Mouse (Mus musculus) kidney, postnatal 0 days (tissue): Measurements from ENCODE around the gene Dlgap4. TPM values are rescaled to one million over a fixed set of nuclear protein-coding genes. Genes with fewer than 3 reads are reported as not detected.

Experiments used
- ATAC-seq: fragments of 200-750 bp; cut with Nextera tagmentation; replicated peaks from 2 replicates; pipeline ENCODE4 v1.8.0; 2017; ENCODE audit warnings: low read depth, moderate number of reproducible peaks, moderate TSS enrichment, moderate library complexity; ENCODE audit not compliant: low FRiP score
- DNase-seq: peaks from one replicate; pipeline ENCODE4 v3.0.0-alpha.2; 2016; ENCODE audit warnings: low spot score
- H3K27ac ChIP-seq: fragments of 300-500 bp; sonication (generic); 2 replicates; pipeline ENCODE4 v1.5.1; 2014; ENCODE audit warnings: mild to moderate bottlenecking
- H3K27me3 ChIP-seq: fragments of 300-500 bp; sonication (generic); 2 replicates; pipeline ENCODE4 v1.6.1; 2014; ENCODE audit warnings: low read length, mixed read lengths; ENCODE audit not compliant: insufficient read depth
- H3K36me3 ChIP-seq: fragments of 300-500 bp; sonication (generic); 2 replicates; pipeline ENCODE4 v1.6.1; 2014; ENCODE audit warnings: low read length, mixed read lengths; ENCODE audit not compliant: insufficient read depth
- H3K4me1 ChIP-seq: fragments of 300-500 bp; sonication (generic); replicated peaks from 2 replicates; pipeline ENCODE4 v1.6.1; 2014; ENCODE audit warnings: antibody characterized with exemption, low read length, mixed read lengths; ENCODE audit not compliant: insufficient read depth
- H3K4me2 ChIP-seq: fragments of 300-500 bp; sonication (generic); 2 replicates; pipeline ENCODE4 v1.6.1; 2014; ENCODE audit warnings: mild to moderate bottlenecking, low read length, moderate library complexity, mixed read lengths
- H3K4me3 ChIP-seq: fragments of 300-500 bp; sonication (generic); replicated peaks from 2 replicates; pipeline ENCODE4 v1.5.1; 2014; ENCODE audit warnings: low read depth, low read length
- H3K9ac ChIP-seq: fragments of 300-500 bp; sonication (generic); 2 replicates; pipeline ENCODE4 v1.6.1; 2014; ENCODE audit warnings: low read depth, low read length
- H3K9me3 ChIP-seq: fragments of 300-500 bp; sonication (generic); replicated peaks from 2 replicates; pipeline ENCODE4 v1.6.1; 2016; ENCODE audit warnings: low read length, inconsistent platforms, mixed read lengths
- CTCF ChIP-seq: IDR thresholded peaks from 2 replicates; pipeline ENCODE4 v1.5.1; 2016; ENCODE audit warnings: antibody characterized with exemption, low read depth, mild to moderate bottlenecking, moderate library complexity
- WGBS: fragments of 180-500 bp; shearing (Covaris S2); extraction: QIAGEN DNeasy Blood & Tissue Kit; methylation state at CpG from one replicate; pipeline ENCODE4 v1.1.7; 2014; 5-methylcytosine and 5-hydroxymethylcytosine counted together
- polyA plus RNA-seq: library from polyadenylated mRNA; unstranded; fragments of >200 nt; fragmentation: Nextera tagmentation; extraction: Ambion mirVana; gene quantifications from 2 replicates; pipeline ENCODE4 v1.2.1, GENCODE M21; 2015

Gene Dlgap4
- polyA plus RNA-seq, 1 experiment from 2014 or later: 61.1 TPM

DNA sequence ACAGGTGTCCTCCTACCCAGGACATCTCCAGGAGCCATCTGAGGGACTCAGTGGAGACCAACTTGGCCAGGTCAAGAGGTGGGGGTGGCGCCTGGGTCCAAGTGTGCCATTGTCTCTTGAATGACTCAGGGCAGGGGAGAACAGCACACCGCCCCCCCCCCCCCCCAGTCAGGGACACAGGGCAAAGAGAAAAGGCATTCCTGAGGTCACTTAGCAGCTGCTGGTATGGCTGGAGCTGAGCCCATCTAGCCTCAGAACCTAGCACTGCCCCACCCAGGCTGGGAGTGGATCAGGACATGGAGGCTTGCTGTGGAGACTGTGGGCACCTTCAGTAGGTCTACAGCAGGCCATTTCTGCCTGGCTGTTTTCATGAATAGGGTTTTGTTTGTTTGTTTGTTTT, 9.7 kb downstream of the Dlgap4 start:
- no peak for DNase-seq

DNA sequence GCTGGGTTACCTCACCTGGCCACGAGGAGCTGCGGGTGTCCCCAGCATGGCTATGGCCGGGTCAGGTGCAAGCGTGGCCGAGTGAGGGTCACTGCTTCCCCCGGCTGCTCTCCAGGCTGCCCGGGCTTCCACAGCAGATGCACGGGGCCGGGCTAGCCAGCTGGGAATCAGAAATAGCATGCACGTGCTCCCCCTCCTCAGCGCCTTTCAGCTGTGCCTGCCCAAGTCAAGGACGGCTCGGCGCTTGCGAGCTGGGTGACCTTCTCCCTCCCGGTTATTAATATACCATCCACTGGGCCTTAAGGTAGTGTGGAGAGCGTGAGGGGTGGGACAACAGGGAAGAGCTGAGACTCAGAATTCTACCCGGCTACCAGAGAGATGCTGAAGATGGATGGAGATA, 11.8 kb downstream of the Dlgap4 start:
- H3K9me3 ChIP-seq: no peaks in the 10 kb centered on the region
- no peak overlapping the region for H3K27ac ChIP-seq
- DNase-seq (no peak), ATAC-seq (no peak)
- no peaks in the 10 kb centered on the region for H3K36me3 ChIP-seq
- no peaks in the 10 kb centered on the region for H3K4me1 ChIP-seq
- WGBS: 84% methylated on average over 18 of the region's 18 CpGs
- TF ChIP-seq CTCF: no peak
- H3K9ac ChIP-seq: no peak overlapping the region
- no peak overlapping the region for H3K4me3 ChIP-seq
- no peak overlapping the region for H3K4me2 ChIP-seq
- no peaks in the 10 kb centered on the region for H3K27me3 ChIP-seq

More for the DNA sequence above, 9.7 kb downstream of the Dlgap4 start:
- no peaks in the 10 kb centered on the region for H3K9me3 ChIP-seq
- no peaks in the 10 kb centered on the region; the same call in 1 of the 2 replicates for H3K27me3 ChIP-seq
- H3K36me3 ChIP-seq: no peaks in the 10 kb centered on the region
- H3K27ac ChIP-seq: no peak overlapping the region
- 73% methylated on average over 2 of the region's 2 CpGs for WGBS
- no peak overlapping the region for H3K4me3 ChIP-seq
- no peak overlapping the region for H3K9ac ChIP-seq
- no peak overlapping the region for H3K4me2 ChIP-seq
- no peak for TF ChIP-seq CTCF
- ATAC-seq: no peak
- no peaks in the 10 kb centered on the region for H3K4me1 ChIP-seq

DNA sequence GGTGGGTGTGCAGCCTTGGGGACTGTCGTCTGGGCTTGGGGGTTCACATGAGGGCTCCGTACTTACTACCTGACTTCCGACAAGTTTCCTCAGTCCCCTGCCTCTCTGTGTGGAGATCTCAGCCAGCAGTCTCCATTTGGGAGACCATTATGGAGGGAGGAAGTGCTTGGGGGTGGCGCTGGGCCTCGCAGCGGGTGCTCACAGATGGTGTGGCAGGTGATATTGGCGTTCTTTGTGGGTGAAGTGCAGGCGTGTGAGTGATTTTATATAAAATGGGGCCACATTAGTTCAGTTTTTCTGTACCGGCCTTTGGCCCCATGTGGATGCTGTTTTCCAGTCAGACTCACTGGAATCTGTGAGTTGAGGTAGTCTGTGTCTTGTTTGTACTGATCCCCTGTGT, 12.6 kb downstream of the Dlgap4 start:
- H3K4me3 ChIP-seq: no peak overlapping the region
- no peaks in the 10 kb centered on the region for H3K9me3 ChIP-seq
- H3K4me2 ChIP-seq: no peak overlapping the region
- no peak overlapping the region for H3K9ac ChIP-seq
- ATAC-seq: no peak
- DNase-seq: no peak
- no peak for TF ChIP-seq CTCF
- no peaks in the 10 kb centered on the region for H3K27me3 ChIP-seq
- WGBS: 87% methylated on average over 9 of the region's 9 CpGs
- no peak overlapping the region for H3K27ac ChIP-seq
- no peaks in the 10 kb centered on the region for H3K36me3 ChIP-seq
- H3K4me1 ChIP-seq: no peaks in the 10 kb centered on the region

DNA sequence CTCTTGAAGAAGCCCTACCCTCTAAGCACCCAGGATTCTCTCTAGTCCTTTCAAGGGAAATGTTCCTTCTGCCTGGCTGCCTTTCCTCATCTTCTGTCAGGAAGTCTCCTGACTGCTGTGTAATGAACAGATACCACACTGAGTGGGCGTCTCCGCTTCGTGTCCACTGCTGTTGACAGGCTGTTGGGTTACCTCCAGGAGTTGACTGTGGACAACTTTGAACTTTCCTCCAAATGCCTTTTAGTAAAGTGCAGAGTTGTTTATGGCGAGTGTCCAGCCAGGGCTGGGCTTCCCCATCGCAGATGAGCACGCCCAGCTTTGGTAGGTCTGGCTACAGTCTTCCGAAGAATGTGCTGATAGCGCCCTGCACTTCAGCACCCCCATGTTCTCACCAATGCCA, 13.0 kb downstream of the Dlgap4 start:
- Histone ChIP-seq H3K27me3 (no peaks in the 10 kb centered on the region), H3K36me3 (no peaks in the 10 kb centered on the region), H3K4me2 (no peak overlapping the region), H3K27ac (no peak overlapping the region), H3K9ac (no peak overlapping the region), H3K9me3 (no peaks in the 10 kb centered on the region), H3K4me3 (no peak overlapping the region), H3K4me1 (no peaks in the 10 kb centered on the region)
- ATAC-seq (no peak), DNase-seq (no peak)
- no peak for TF ChIP-seq CTCF
- 63% methylated on average over 8 of the region's 8 CpGs for WGBS

DNA sequence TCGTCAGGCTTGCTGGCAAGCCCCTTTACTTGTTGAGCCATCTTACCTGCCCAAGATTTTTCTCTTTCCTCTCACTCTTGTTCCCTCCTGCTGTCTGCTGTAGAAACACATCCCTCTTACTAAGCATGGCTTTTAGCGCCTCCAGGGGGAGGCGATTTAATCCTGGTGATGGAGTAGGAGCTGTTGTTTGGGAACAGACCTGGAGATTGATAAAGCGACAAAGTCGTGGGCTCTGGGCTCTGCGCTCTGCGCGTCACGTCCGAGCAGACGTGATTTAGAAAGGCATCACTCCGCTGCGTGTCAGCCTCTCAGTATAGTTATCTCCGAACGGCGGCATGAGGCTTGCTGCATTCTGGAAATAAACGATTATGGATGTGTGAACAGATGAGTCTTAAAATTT, 14.4 kb downstream of the Dlgap4 start:
- H3K4me1 ChIP-seq: no peaks in the 10 kb centered on the region
- ATAC-seq: no peak

DNA sequence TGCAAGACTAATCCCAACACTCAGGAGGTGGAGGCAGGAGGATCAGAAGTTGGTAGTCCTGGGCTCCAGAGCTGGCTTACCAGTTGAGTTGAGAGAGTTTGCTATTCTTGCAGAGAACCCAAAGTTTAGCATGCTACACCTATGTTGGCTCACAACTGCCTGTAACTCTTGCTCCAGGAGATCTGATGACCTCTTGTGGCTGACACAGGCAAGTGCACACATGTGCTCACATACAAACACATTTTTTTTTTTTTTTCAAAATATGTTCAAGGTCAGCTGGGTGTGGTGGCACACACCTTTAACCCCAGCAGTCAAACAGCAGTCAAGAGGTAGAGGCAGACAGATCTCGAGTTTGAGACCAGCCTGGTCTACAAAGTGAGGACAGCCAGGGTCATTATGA, 16.8 kb downstream of the Dlgap4 start:
- DNase-seq (no peak), ATAC-seq (no peak)
- no peaks in the 10 kb centered on the region for H3K27me3 ChIP-seq
- H3K36me3 ChIP-seq: no peaks in the 10 kb centered on the region
- peak; percentile 18; the same call in 1 of the 2 replicates for TF ChIP-seq CTCF
- no peaks in the 10 kb centered on the region for H3K9me3 ChIP-seq
- 53% methylated on average over 1 of the region's 1 CpGs for WGBS
- H3K4me3 ChIP-seq: no peak overlapping the region
- H3K9ac ChIP-seq: no peak overlapping the region
- H3K4me1 ChIP-seq: no peaks in the 10 kb centered on the region
- no peak overlapping the region for H3K27ac ChIP-seq
- no peak overlapping the region for H3K4me2 ChIP-seq

More for the DNA sequence above, 14.4 kb downstream of the Dlgap4 start:
- no peaks in the 10 kb centered on the region for H3K27me3 ChIP-seq
- H3K27ac ChIP-seq: no peak overlapping the region
- TF ChIP-seq CTCF: no peak
- no peaks in the 10 kb centered on the region for H3K9me3 ChIP-seq
- no peak for DNase-seq
- H3K36me3 ChIP-seq: no peaks in the 10 kb centered on the region
- no peak overlapping the region for H3K4me2 ChIP-seq
- no peak overlapping the region for H3K9ac ChIP-seq
- no peak overlapping the region for H3K4me3 ChIP-seq
- 82% methylated on average over 17 of the region's 17 CpGs for WGBS

DNA sequence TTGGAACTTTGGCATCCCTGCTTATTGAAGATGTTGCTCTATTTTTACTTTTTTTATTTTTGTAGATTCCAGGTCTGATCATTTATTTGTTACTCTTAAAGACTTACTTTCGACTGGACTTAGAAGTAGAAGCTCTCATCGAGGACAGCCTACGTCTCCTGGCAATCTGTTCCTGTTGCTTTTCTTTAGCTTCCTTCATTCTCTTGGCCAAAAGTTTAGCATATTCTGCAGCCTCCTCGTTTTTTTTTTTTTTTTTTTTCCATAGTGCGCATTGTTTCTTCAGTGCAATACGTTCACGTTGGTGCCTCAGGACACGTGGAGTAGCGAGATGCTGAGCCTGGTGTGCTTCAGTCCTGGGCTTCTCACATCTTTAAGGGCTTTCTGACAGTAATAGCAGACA, 19.2 kb downstream of the Dlgap4 start:
- 87% methylated on average over 9 of the region's 9 CpGs for WGBS
- ATAC-seq (no peak), DNase-seq (no peak)
- H3K27ac ChIP-seq: no peak overlapping the region
- no peaks in the 10 kb centered on the region for H3K9me3 ChIP-seq
- TF ChIP-seq CTCF: no peak
- no peaks in the 10 kb centered on the region for H3K4me1 ChIP-seq
- no peak overlapping the region for H3K4me3 ChIP-seq
- H3K9ac ChIP-seq: no peak overlapping the region
- no peak overlapping the region for H3K4me2 ChIP-seq
- H3K27me3 ChIP-seq: no peaks in the 10 kb centered on the region
- no peaks in the 10 kb centered on the region for H3K36me3 ChIP-seq
